Comparison of ENCODE assay signal across 7 mouse cellular contexts in the genomic region with DNA sequence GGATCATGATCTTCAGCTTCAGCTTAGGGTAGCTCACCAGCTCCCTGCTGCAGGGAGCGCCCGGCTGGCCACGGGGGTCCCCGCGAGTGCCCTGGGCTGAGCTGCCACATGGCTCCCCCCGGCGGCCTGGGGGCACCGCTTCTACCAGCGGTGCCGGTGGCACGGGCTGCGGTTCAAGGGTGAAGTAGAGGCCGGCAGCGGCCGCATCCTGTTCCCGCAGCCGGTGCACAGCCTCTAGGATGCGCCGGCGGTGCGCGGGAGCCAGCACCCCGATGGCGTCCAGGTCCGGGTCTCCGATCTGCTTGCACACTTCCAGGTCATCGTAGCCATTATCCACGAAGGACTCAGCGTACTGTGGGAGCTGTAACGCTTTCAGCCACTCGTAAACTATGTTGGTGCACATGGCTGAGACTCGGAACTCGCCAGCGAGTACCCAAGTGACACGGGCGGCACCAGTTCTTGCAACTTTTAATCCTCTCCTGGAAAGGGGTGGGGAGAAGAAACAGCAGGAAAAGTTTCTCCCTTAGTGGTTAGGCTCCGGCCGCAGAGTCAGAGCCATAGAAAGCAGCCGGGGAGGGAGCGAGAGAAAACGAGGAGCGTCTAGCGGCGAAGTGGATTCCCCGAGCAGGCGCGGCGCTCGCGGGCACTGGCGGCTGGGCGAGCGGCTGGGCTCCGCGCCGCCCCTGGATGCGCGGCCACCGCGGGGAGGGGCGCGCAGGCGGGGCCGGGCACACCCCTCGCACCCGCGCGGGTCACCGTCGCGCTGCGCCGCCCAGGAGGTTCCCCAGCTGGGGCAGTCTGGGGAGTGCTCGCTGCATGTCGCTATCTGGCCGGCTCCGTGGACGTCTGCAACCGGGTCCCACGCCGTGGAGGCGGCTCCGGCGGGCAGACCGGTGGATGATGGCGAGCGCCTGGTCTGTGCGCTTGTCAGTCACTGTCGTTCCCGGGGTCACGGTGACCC. TPM values are rescaled to one million over a fixed set of nuclear protein-coding genes. Genes with fewer than 3 reads are reported as not detected.
A peak's percentile ranks its signal among the peaks of the same experiment; 100 is the strongest.
DNase-seq lines count a peak whose midpoint lies in the region; ATAC-seq lines count a peak whose summit lies in the region.

A gene (minus strand): TSS at position 648 of the 961 bp plus-strand sequence.

- DNase-seq in adrenal gland, postnatal 10 days: peak; percentile 75
- DNase-seq in embryo, embryonic 10 days (ENCODE audit: low spot score): peak; percentile 62
- peak; percentile 25 to 35 for DNase-seq in gastrocnemius, postnatal 36 days
- DNase-seq in midbrain, embryonic 11.5 days (ENCODE audit: low spot score, missing footprints): peak; percentile 96

- intact Hi-C loops in gastrocnemius, postnatal 36 days (cut with DNase I): loop anchor here (5.0 kb wide), 1 partner anchor 623 kb away; no protein-coding TSS in a partner anchor

- H3K36me3 ChIP-seq in intestine, embryonic 15.5 days: no peaks in the 10 kb centered on the region
- H3K36me3 ChIP-seq in limb, embryonic 13.5 days: no peaks in the 10 kb centered on the region
- H3K36me3 ChIP-seq in midbrain, embryonic 11.5 days (ENCODE audit: control insufficient read depth, insufficient read depth, low read length): no peaks in the 10 kb centered on the region
- H3K36me3 ChIP-seq in stomach, embryonic 15.5 days: no peaks in the 10 kb centered on the region

- no peaks in the 10 kb centered on the region; the same call in 1 of the 2 replicates for H3K27me3 ChIP-seq in intestine, embryonic 15.5 days (replicated peaks)
- H3K27me3 ChIP-seq in limb, embryonic 13.5 days: peaks cover 42% of the 10 kb centered on the region
- peaks cover 20% of the 10 kb centered on the region for H3K27me3 ChIP-seq in midbrain, embryonic 11.5 days (ENCODE audit: control insufficient read depth, insufficient read depth, low read length)
- H3K27me3 ChIP-seq in stomach, embryonic 15.5 days (replicated peaks): no peaks in the 10 kb centered on the region

- peak within 1 kb of the TSS; percentile 62 for H3K9ac ChIP-seq in intestine, embryonic 15.5 days
- H3K9ac ChIP-seq in limb, embryonic 13.5 days: peak within 1 kb of the TSS; percentile 75
- peak within 1 kb of the TSS; percentile 69 for H3K9ac ChIP-seq in midbrain, embryonic 11.5 days (ENCODE audit: low read length)
- peak within 1 kb of the TSS; percentile 65 for H3K9ac ChIP-seq in stomach, embryonic 15.5 days

- H3K4me3 ChIP-seq in intestine, embryonic 15.5 days (replicated peaks): peak within 1 kb of the TSS; percentile 76
- H3K4me3 ChIP-seq in limb, embryonic 13.5 days: peak within 1 kb of the TSS; percentile 68
- peak within 1 kb of the TSS; percentile 67 for H3K4me3 ChIP-seq in midbrain, embryonic 11.5 days (ENCODE audit: low read depth, low read length)
- H3K4me3 ChIP-seq in stomach, embryonic 15.5 days (replicated peaks): peak within 1 kb of the TSS; percentile 76

- peak within 1 kb of the TSS; percentile 94 for H3K4me2 ChIP-seq in intestine, embryonic 15.5 days (replicated peaks)
- H3K4me2 ChIP-seq in limb, embryonic 13.5 days (replicated peaks): peak within 1 kb of the TSS; percentile 97
- peak within 1 kb of the TSS; percentile 88 for H3K4me2 ChIP-seq in midbrain, embryonic 11.5 days
- H3K4me2 ChIP-seq in stomach, embryonic 15.5 days: peak within 1 kb of the TSS; percentile 96

- under 1% methylated on average over 90 of the region's 91 CpGs for WGBS in intestine, embryonic 15.5 days
- under 1% methylated on average over 90 of the region's 91 CpGs for WGBS in limb, embryonic 13.5 days
- WGBS in midbrain, embryonic 11.5 days: under 1% methylated on average over 72 of the region's 91 CpGs
- under 1% methylated on average over 91 of the region's 91 CpGs for WGBS in stomach, embryonic 15.5 days

- H3K27ac ChIP-seq in intestine, embryonic 15.5 days: peak within 1 kb of the TSS; percentile 65
- H3K27ac ChIP-seq in limb, embryonic 13.5 days: peak within 1 kb of the TSS; percentile 28
- H3K27ac ChIP-seq in midbrain, embryonic 11.5 days (ENCODE audit: low read depth, low read length): peak within 1 kb of the TSS; percentile 57
- H3K27ac ChIP-seq in stomach, embryonic 15.5 days: peak within 1 kb of the TSS; percentile 66

- peak; percentile 88 for ATAC-seq in intestine, embryonic 15.5 days
- ATAC-seq in limb, embryonic 13.5 days (ENCODE audit: low FRiP score, low read depth): peak; percentile 71
- peak; percentile 82 for ATAC-seq in midbrain, embryonic 11.5 days (ENCODE audit: low FRiP score)
- ATAC-seq in stomach, embryonic 15.5 days (ENCODE audit: insufficient read depth, low FRiP score, low read depth): peak; percentile 71

- H3K4me1 ChIP-seq in intestine, embryonic 15.5 days (replicated peaks): peaks cover 21% of the 10 kb centered on the region; the same call in 1 of the 2 replicates
- H3K4me1 ChIP-seq in limb, embryonic 13.5 days: peaks cover 19% of the 10 kb centered on the region
- H3K4me1 ChIP-seq in midbrain, embryonic 11.5 days (ENCODE audit: control insufficient read depth, insufficient read depth, low read length): peaks cover 7% of the 10 kb centered on the region
- H3K4me1 ChIP-seq in stomach, embryonic 15.5 days: 0 out of 2 replicates have a peak, but pooled peaks cover 6% of the 10 kb centered on the region

- H3K9me3 ChIP-seq in intestine, embryonic 15.5 days: no peaks in the 10 kb centered on the region
- H3K9me3 ChIP-seq in limb, embryonic 13.5 days: no peaks in the 10 kb centered on the region
- H3K9me3 ChIP-seq in midbrain, embryonic 11.5 days (ENCODE audit: control insufficient read depth, low read length): no peaks in the 10 kb centered on the region
- H3K9me3 ChIP-seq in stomach, embryonic 15.5 days: no peaks in the 10 kb centered on the region

RNA-seq across cellular contexts. Expression of the gene that starts here (rescaled TPM):
- total RNA-seq in adrenal gland, postnatal 10 days (2021): 1 to 10 TPM; 5.3 to 6.8 TPM
- total RNA-seq in gastrocnemius, postnatal 36 days (2021): 1 to 10 TPM; 1.6 to 1.7 TPM
- polyA plus RNA-seq in intestine, embryonic 15.5 days (2015; fragmentation: Nextera tagmentation; extraction: Ambion mirVana): 7.1 and 7.6 TPM in 2 replicates
- polyA plus RNA-seq in limb, embryonic 13.5 days (2015; fragmentation: Nextera tagmentation; extraction: Ambion mirVana): 6.0 and 6.1 TPM in 2 replicates
- polyA plus RNA-seq in midbrain, embryonic 11.5 days (2014; fragmentation: Nextera tagmentation; extraction: Ambion mirVana): 8.0 and 8.4 TPM in 2 replicates
- 8.1 and 8.4 TPM in 2 replicates for polyA plus RNA-seq in stomach, embryonic 15.5 days (2015; fragmentation: Nextera tagmentation; extraction: Ambion mirVana)

Comparison
In these comparisons a context has a peak if more than half of its experiments do, and no peak if none do; other contexts are left out.
1. Peak in every context shown above with its lines: DNase-seq, ATAC-seq, H3K4me3 ChIP-seq and H3K27ac ChIP-seq.
2. DNase-seq: peak in every context shown above with its lines; median percentile 96 in midbrain, embryonic 11.5 days; 75 in adrenal gland, postnatal 10 days; 62 in embryo, embryonic 10 days; 30 in gastrocnemius, postnatal 36 days.